Comparison of ENCODE assay signal across 8 mouse cellular contexts in the genomic region with DNA sequence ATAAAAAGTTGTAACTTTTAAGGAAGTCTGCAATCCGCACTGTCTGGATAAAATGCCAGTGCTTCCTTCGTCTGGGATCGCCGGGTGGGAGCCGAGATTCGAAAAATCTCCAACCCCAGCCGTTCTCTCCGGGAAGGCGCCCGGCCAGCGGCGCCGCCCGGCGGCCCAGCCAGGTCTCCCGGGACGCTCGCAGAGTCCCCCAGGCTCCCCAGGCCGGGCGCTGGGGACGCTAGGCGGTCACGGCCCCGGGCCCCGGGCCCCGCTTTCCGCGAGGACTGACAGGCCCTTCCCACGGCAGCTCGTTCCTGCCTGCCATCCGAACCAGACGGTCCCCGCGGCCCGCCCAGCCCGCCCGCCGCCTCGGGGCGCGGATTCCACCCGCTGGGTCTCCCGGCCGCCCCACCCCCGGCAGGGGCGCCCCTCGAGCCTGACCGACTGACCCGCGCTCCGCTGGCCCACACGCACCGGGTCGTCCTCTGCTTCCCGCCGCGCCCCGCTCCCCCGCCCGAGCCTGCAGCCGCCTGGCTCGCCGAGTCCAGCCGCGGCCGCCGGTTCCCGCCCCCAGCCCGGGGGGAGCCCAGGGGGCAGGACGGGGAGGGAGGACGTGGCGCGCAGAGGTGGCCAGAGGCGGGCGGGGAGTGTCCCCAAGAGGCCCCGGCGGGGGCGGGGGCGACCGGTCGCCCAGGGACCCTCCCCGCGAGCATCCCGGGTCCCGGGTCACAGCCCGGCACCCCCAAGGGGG. TPM values are rescaled to one million over a fixed set of nuclear protein-coding genes. Genes with fewer than 3 reads are reported as not detected.
A peak's percentile ranks its signal among the peaks of the same experiment; 100 is the strongest.
DNase-seq lines count a peak whose midpoint lies in the region; ATAC-seq lines count a peak whose summit lies in the region.

No protein-coding gene starts in this region.

- H3K36me3 ChIP-seq in forebrain, embryonic 13.5 days (ENCODE audit: poor library complexity, severe bottlenecking): no peaks in the 10 kb centered on the region

- peaks cover 13% of the 10 kb centered on the region for H3K4me1 ChIP-seq in forebrain, embryonic 13.5 days

- intact Hi-C loops in heart, postnatal 25 days (cut with DNase I): loop anchor here (2.0 to 5.0 kb wide), 4 partner anchors 53 to 243 kb away; a partner anchor contains a TSS

- peak; percentile 25 for DNase-seq in CD4-positive helper T cell, adult 2 months (ENCODE audit: low read depth, low spot score)
- peak; percentile 64 to 71 for DNase-seq in adrenal gland, postnatal 4 days (ENCODE audit: low spot score in 2 of 2)
- DNase-seq in heart, postnatal 25 days (ENCODE audit: low spot score): peak; percentile 80
- DNase-seq in layer of hippocampus, adult 9-11 months: peak; percentile 38
- DNase-seq in lung, postnatal 25 days (ENCODE audit: low spot score): peak; percentile 81
- DNase-seq in retina, embryonic 14.5 days (ENCODE audit: low spot score): peak; percentile 70
- DNase-seq in urinary bladder, postnatal 10 days (ENCODE audit: low spot score): peak; percentile 54

- H3K27ac ChIP-seq in forebrain, embryonic 13.5 days: peak overlapping the region; percentile 95

- peak overlapping the region; percentile 86 for H3K9ac ChIP-seq in forebrain, embryonic 13.5 days

- H3K9me3 ChIP-seq in forebrain, embryonic 13.5 days (replicated peaks): no peaks in the 10 kb centered on the region

- peak overlapping the region; percentile 83 for H3K4me3 ChIP-seq in forebrain, embryonic 13.5 days

- under 1% methylated on average over 32 of the region's 86 CpGs for WGBS in forebrain, embryonic 13.5 days

- peak overlapping the region; percentile 77 for H3K4me2 ChIP-seq in forebrain, embryonic 13.5 days

- 0 out of 2 replicates have a peak, but pooled peaks cover 5% of the 10 kb centered on the region for H3K27me3 ChIP-seq in forebrain, embryonic 13.5 days

- peak; percentile 48 for ATAC-seq in forebrain, embryonic 13.5 days

RNA-seq across cellular contexts. Expression of a gene that starts 1.0 kb away (rescaled TPM):
- total RNA-seq in adrenal gland, postnatal 4 days (2021): 100 to 1,000 TPM; 110 TPM
- polyA plus RNA-seq in forebrain, embryonic 13.5 days (2015; fragmentation: Nextera tagmentation; extraction: Ambion mirVana): 5.6 and 6.6 TPM in 2 replicates
- 10 to 100 TPM; 58.5 to 69.4 TPM for total RNA-seq in heart, postnatal 25 days (2021)

Comparison
In these comparisons a context has a peak if more than half of its experiments do, and no peak if none do; other contexts are left out.
1. Peak in every context shown above with its lines: DNase-seq, ATAC-seq, H3K4me3 ChIP-seq and H3K27ac ChIP-seq.
2. DNase-seq: peak in every context shown above with its lines; median percentile 81 in lung, postnatal 25 days; 80 in heart, postnatal 25 days; 70 in retina, embryonic 14.5 days; 68 in adrenal gland, postnatal 4 days; 54 in urinary bladder, postnatal 10 days; 38 in layer of hippocampus, adult 9-11 months; 25 in CD4-positive helper T cell, adult 2 months.